Mouse (Mus musculus) CD4-positive helper T cell, adult 2 months (primary cell): ENCODE measurements around the gene Lrcol1.

Experiments used
- DNase-seq: peaks from one replicate; pipeline ENCODE4 v3.0.0-alpha.2; 2012; ENCODE audit warnings: low read depth, missing footprints, low spot score

The Lrcol1 gene

DNA sequence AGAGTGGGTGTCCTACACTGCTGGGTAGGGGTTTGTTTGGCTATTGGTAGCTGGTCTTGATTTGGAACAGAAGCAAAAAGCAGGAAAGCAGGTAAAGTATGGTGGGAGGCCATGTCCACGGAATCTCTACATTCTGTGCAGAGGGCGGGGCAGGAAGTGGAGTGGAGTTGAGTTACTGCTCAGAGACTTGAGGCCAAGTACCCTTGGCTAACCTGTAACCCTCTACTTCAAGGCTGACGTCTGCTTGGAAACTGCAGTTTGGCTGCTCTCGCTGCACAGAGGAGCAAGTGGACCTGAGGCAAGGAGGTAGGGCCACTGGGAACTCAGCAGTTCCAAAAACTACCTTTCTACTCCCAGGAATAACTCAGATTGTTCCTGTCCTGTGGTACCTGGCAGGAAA is at the start of gene Lrcol1:
Lrcol1 (plus strand) TSS at position 207 of the 400 bp plus-strand sequence.
- DNase-seq: no peak

DNA sequence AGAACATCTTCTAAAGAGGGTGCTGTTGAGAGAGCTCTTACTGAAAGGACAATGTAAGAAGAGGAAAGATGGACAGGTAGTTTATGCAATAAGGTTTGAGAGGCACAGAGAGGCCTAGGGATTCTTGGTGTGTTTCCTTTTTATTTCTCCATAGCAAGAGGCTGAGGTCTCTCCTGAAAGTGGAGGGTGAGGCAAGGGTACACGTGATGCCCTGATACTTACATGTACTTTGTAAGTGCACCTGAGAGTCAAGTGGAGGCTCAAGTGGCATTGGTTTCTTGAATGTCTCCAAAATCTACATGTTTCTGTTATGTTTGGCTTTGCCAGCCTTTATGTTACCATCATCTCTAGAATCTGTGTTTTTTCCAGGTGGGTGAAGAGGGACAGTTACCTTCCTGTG is 47.9 kb upstream of the Lrcol1 start:
- DNase-seq: no peak

DNA sequence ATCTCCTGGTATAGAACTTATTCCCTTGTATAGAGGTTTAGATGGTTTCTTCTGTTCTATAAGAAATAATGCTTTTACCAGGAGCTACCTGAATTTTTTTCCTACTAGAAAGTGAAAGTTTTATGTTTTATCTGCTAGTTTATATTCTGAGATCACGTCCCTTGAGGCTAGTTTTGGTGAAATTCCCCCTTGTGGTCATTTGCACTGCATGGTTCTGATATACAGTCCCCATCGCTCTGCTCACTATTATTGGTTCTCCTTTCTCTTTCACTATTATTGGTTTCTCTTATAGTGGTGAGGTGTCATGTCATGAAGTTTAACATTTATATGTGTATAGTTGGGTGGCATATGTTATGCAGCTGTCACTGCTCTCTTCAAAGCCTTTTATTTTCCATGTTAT is 43.9 kb upstream of the Lrcol1 start:
- DNase-seq: no peak

DNA sequence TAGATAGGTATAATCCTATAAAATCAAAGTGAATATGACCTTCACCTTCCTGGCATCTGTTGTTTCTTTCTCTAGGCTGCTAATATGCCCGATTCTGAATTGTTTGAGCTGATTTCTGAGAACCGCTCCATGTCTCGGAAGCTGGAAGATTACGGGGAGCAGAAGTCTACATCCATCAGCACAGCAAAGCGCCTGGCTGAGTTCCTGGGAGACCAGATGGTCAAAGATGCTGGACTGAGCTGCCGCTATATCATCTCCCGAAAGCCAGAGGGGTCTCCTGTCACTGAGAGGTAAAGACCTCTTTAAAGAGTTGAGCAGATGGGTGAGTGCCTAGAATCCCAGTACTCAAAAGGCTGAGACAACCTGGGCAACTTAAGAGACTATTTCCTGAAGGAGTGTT is 35.7 kb upstream of the Lrcol1 start:
- no peak for DNase-seq

DNA sequence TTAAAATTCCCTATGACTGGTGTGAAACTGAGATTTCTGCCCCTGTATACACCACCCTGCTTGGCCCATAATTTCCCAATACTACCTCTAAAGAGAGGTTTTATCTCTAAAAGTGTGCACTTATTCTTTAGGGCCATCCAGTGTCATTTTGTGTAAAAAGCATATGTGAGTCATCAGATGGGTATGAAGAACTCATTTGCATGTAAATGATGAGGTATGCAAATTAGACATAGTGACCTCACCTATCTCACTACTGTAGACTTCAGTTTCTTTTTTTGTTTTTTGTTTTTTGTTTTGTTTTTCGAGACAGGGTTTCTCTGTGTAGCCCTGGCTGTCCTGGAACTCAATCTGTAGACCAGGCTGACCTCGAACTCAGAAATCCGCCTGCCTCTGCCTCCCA is 31.4 kb upstream of the Lrcol1 start:
- no peak for DNase-seq

DNA sequence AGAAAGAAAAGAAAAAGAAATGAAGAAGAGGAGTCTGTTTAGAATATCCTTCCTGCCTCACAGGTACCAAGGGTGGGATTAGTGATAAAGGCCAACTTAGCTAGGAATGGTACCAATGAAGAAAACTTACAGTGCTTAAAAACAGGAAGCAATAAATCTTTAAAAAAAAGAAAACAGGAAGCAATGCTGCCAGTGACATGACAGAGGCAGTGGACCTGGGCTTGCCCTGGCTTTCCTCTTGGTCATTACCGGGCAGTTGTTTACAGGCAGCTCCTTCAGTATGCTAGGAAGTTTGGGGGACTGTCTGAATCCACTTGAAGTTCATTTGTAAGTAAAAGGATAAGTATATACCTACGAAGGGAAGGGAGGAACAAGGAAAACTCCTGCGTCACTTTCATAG is 14.0 kb upstream of the Lrcol1 start:
- no peak for DNase-seq

DNA sequence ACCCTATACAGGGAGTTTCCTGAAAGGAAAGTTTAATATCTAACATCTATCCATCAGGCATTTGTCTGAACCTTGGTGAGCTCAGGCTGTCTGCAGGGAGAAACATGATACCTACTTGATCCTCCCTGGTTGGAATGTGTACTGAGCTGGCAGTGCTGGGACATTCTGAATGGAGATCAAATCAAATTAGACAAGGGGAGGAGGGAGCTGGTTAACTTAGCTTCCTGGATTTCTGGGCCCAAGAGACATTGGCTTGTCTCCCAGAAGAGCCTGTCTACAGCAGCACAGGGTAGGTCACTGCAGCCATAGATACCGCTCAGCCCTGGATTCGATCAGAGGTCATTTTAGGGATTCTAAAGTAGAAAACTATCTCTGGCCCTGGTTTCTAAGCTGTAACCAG is 5.7 kb upstream of the Lrcol1 start:
- DNase-seq: no peak

DNA sequence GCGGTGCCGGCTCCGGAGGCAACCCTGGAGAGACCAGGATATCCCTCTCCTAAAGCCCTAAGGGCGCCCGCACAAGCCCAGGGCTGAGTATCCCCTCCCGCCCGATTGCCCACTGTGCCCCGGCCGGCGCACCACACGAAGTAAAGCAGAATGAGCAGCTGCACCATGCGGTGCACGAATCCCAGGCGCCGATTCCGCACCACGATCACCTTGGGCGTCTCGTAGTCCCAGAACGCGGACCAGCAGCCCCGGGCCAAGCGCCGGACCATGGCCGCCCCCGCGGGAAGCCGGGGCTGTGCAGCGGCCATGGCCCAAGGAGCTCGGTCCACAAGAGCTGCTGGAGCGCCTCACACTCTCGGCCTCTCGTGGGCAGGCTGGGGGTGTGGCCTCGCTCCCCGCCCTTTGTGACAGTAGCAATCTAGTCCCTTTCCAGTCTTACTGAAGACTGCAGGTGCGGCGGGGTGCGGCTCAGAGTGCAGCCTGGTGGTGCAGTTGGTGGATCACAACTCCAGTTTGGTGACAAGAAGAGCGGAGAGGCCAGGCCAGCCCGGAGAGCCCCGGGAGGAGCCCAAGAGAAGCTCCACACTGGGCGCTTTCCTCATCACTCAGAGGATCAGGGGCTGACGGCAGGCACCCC is 1.8 kb upstream of the Lrcol1 start, which contains the start of gene P2rx2:
P2rx2 (minus strand) TSS at position 565 of the 637 bp plus-strand sequence.
- peak; percentile 21 for DNase-seq

DNA sequence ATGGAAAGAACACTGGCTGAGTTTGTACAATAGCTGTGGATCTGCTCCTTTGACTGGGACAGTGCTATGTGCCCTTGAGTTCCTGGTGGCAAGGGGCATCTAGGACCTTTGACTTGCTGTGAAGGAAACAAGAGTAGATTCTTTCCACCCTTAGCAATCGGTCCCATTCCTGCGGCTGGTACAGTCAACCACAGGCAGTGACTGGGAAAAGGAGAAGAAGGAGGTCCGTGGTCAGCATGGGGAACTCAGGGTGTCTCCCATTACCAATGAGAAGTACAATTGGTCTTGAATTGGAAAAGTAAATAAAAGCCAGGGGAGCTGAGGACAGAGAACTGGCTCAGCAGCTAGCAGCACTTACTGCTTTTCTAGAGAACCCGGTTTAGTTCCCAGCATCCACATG is 1.0 kb downstream of the Lrcol1 start:
- DNase-seq: no peak

DNA sequence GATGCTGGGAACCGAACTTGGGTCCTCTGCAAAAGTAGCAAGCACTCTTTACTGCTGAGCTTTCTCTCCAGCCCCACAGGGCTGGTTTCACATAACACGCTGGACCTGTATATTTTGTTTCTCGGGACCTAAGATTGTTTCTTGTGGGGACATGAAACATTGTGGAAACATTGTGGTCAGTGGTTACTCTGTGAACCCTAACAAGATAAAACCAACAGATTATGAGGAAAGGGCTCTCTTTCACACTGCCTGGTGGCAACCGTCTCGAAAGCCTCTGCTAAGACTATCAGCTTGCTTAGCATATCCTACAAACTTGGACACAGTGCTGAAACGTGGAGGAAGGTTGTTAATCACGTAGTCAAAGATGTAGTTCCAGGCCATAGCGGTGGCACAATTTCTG is 2.5 kb downstream of the Lrcol1 start:
- no peak for DNase-seq

DNA sequence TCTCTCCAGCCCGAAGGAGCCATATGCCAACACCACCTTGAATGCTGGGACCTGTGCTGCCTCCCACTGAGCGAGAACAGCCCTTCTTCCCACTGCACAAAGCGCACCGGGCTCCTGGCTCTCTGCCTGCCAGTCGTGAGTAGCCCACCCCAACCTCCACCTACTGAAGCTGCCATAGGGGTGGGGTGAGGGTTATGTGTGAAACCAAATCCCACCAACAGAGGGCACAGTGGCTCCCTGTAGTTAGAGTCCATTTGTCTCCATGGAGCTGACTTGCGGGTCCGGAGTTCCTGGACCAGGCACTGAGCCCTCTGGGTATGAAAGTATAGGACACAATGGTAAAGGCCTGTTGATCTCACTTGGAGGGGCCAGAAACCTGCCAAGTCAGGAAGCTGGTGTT is 10.2 kb downstream of the Lrcol1 start:
- peak; percentile 27 for DNase-seq

DNA sequence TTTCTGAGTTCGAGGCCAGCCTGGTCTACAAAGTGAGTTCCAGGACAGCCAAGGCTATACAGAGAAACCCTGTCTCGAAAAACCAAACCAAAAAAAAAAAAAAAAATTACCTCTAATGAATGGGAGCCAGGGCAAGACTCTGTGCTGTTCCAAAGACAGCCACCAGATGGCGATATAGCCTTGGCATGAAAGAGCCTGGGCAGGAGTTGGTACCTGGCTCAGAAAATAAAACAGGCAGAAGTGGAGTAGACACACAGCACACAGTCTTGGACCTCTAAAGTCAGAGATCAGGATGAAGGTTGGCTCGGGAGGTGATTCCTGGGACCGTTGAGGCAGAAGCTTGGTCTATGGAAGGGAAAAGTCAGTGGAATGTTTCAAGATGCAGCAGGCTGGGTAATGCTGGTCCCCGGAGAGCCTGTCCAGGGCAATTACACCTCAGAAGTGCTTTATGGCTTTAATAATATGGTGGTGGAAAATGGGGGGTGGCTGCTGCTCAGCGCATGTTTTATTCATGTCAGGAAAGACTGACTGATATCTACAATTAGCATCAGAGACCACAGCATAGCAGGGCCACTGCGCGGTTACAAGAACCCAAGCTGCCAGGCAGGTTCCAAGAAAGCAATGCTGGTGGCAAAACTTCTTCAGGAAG is 13.1 kb downstream of the Lrcol1 start:
- peak; percentile 80 for DNase-seq

DNA sequence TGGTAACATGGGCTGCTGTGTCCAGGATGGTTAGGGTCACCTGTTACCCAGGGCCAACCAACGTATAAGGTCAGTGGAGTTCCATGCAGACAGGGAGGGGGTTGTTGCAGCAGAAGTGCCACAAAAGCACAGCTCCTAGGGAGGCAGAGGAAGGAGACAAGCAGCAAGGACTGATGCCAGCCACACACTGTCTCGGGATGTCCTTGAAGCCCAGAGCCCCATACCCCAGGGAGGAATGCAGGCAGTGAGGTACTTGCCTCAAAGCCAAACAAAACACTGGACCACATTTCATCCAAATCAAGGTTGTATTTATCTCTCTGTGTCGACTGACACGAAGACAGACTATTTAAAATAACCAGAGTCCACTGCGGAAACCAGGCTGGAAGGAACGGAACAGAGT is 16.9 kb downstream of the Lrcol1 start:
- DNase-seq: no peak

DNA sequence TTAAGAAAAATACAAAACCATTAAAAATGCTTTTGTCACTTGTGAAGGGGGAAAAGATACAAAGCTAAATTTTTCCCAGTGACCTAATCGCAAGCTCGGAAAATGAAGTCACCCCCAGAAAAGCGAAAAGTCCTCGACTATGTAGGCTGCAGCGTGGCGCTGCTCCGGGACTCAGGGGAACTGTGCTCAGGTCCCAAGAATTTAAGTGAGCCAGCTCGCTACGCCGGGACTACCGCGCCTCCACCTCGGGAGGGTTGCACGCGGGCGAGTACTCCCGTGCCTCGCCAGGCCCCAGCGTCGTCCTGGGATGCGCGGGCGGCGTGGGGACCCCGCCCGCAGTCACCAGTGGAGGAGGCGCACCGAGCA is 18.3 kb downstream of the Lrcol1 start:
- no peak for DNase-seq

DNA sequence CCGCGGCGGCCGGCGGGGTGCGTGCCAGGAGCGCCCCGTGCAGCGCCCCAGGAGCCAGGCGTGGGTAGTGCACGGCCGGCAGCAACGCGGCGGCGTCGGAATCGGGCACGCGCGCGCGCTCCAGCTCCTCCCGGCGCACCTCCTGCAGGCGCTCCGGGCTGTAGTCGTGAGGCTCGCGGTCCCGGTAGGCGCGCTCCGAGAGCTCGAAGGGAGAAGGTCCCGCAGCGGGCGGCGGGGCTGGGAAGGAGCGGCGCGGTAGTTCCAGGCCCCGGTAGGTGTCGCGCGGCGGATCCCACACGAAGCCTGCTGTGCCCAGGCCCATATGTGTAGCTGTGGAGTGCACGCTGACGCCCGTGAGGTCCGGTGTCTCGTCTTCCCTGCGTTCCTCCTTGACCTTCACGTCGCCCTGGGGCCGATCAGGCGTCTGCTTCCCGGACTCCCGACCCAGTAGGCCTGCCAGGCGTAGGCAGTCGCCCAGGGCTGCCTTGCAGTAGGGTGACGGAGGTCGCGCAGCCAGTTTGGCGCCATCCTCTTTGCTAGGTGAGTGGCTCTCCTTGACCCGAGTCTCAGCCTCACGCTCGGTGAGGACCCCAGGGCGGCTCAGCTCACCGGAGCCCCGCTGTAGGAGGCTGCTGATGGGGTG is 18.8 kb downstream of the Lrcol1 start:
- peak; percentile 71 for DNase-seq

DNA sequence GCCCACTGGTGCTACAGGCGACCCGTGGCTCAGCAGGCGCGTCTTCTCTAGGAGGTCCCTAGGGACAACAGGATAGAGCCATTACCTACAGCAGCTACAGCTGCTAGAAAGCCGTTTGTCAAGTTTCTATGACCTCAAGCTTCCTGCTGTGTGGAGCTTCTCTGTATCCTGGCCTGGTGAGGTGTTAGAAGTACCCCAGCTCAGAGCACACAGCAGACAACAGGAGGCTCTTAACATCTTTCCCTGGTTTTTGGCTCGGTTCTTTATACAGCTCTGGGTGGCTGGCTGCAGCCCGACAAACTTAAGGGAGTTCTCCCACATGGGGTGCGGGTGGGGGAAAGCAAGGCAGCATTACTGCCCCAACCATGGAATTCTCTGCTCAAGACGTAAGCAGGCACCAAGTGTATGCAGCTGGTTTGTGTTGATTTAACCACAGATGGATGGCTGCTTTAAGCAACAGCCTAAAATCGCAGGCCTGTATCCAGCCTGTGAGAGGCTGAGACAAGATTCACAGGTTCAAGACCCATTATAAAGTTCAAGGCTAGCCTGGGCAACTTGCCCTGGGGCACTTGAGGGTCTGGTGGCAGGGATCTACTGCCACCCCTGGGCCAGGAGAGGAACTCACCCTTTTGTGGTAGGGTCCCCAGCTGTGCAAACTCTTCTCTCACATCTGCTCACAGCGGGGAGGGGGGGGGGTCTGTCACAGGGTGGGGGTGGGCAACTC is 19.5 kb downstream of the Lrcol1 start:
- DNase-seq: no peak

DNA sequence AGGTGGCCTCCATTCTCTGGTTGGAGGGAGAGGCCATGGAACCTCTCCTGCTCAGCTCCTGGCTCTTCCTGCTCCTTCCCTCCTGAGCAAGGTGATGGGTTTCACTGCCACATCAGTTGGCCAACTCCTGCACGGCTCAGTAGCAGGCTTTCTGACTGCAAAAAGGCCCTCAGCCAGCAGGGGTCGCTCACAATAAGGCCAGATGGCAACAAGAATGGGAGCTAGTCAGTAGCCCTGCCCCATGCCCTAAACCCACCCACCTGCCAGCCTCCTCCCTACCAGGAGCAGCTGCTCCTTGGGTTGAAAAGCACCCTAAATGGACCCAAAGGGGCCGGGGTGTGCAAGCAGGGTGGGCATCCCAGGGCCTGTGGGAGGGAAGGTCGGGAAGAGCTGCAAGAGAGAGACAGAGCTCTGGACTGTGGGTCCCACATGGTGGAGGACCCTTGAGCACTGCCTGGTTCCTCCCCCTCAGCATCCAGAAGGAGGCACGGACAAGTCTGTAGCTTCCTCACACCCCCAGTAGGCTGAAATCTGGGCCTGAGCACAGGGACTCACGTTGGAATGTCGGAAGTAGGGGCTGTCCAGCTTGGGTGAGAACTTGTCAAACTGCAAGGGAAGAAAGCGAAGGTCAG is 32.4 kb downstream of the Lrcol1 start:
- DNase-seq: peak; percentile 55

DNA sequence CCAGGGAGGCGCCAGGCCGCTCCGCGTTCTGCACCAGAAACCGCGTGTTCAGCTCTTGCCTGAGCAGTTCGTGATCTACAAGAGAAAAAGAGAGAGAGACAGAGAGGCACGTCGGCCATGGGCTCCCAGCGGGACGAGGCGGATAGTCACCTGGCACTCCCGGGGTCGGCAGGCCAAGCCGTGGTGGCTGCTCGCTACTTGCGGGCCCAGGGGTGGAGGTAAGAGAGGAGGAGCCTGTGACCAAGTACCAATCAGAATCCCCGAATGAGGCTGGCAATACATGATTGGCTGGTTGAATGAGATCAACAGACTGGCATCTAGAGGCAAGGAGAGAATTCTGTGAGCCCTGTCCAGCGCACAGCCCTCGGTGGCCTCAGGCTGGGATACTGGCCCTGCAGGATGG is 33.7 kb downstream of the Lrcol1 start:
- DNase-seq: no peak

DNA sequence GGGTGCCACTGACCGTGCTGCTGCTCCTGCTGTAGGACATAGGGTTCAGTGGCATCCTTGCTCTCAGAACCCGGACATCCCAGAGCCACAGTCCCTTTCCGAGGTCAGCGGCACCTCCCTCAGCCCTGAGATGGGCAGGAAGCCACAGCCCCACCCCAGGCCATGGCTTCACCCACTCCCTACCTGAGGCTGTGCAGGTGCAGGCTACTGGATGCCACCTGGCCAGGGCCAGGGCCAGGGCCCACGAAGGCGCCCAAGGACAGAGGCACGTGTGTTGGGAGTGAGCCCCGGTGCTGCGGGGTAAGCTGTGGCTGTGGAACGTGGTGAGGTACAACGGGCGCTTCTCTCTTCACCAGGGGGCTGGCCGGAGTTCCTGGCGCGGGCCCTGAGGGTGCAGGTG is 34.6 kb downstream of the Lrcol1 start:
- DNase-seq: no peak

DNA sequence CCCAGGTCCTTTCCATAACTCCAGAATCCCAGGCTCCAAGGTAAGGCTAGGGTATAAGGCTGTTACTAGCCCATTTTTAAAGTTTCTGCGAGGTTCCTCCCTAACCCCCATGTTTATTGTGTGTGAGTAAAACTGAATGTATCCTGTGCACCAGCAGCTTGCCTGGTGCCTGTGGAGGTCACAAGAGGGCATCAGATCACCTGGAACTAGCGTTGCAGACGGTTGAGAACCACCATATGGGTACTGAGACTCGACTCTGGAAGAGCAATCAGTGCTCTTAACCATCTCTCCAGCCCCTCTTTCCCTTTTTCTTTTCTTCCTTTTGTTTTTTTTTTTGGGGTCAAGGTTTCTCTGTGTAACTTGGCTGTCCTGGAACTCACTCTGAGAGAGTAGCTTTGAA is 35.3 kb downstream of the Lrcol1 start:
- DNase-seq: no peak

DNA sequence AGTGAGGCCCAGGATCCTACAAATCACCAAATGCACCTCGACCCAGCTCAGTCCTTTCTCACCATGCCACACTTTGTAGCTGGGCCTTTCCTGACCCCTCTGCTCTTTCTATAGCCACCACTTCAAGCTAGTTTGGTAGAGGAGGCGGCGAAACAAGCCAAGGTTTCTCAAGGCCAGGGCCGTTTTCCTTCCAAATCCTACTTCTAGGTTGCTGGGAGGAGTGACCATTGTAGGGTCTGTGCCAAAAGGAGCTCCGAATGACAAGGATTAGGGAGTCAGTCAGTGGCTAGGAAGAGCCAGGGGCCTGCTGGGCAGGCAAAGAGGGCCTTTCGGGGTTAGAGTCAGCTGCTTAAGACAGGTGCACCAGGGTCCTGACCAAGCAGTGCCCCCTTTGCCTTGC is 40.0 kb downstream of the Lrcol1 start:
- no peak for DNase-seq

DNA sequence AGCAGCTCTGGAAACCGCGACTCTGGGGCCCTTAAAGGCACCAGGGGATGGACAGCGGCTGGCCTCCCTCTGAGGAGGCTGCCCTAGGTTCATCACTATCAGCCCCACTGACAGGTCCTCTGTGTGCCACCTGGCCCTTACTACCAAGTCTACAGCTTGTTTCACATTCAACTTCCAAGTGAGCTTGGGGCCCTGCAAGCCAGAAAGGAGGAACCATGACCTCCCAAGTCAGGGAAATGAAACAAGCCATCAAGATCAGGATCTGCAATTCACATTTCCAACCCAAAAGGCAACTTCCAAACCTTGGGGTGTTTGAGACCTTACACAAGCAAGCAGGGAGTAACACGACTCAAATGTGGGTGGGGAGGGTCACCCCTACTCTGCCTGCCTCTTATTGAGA is 40.7 kb downstream of the Lrcol1 start:
- no peak for DNase-seq
